Mouse (Mus musculus) urinary bladder, adult 2 months (tissue): ENCODE data around the gene Olig3. TPM values are rescaled to one million over a fixed set of nuclear protein-coding genes. Genes with fewer than 3 reads are reported as not detected.

ENCODE experiments used
- polyA plus RNA-seq: library from polyadenylated mRNA; depleted of rRNA; stranded (reverse); fragments of >200 nt; gene quantifications from 2 replicates; pipeline ENCODE4 v1.2.3, GENCODE M21; 2012; rRNA removed

Gene Olig3
- polyA plus RNA-seq, 1 experiment = not detected

Other genes with a start within 250 kb of the Olig3 start
- gene Ifngr1, start 235.4 kb downstream of the Olig3 start, polyA plus RNA-seq = 64.8 and 65.9 TPM in 2 replicates